Mouse (Mus musculus) small intestine, adult 2 months (tissue): ENCODE results near the gene Arpc1a.

ENCODE experiments used
- CTCF ChIP-seq: fragments of 200-500 bp; IDR thresholded peaks from 2 replicates; pipeline ENCODE4 v1.5.1; 2012; ENCODE audit warnings: low read depth, mild to moderate bottlenecking, control low read depth, inconsistent platforms, low read length, moderate library complexity, mixed read lengths; ENCODE audit not compliant: insufficient replicate concordance, insufficient read length; ENCODE audit errors: extremely low read depth
- POLR2A ChIP-seq: fragments of 200-500 bp; IDR thresholded peaks from 2 replicates; pipeline ENCODE4 v1.6.1; 2012; ENCODE audit warnings: low read depth, mild to moderate bottlenecking, control low read depth, inconsistent platforms, low read length, moderate library complexity

GRCm38 (mm10) chr5:145115736-145116135 lies 32.1 kb downstream of the Arpc1a start:
- TF ChIP-seq CTCF: no peak
- no peak for TF ChIP-seq POLR2A
